Mouse (Mus musculus): Measurements from ENCODE around the gene Klhl42. TPM values are rescaled to one million over a fixed set of nuclear protein-coding genes. Genes with fewer than 3 reads are reported as not detected.

Gene Klhl42
- polyA plus RNA-seq, 1 experiment from 2014 or later, result 7.2 TPM

DNA sequence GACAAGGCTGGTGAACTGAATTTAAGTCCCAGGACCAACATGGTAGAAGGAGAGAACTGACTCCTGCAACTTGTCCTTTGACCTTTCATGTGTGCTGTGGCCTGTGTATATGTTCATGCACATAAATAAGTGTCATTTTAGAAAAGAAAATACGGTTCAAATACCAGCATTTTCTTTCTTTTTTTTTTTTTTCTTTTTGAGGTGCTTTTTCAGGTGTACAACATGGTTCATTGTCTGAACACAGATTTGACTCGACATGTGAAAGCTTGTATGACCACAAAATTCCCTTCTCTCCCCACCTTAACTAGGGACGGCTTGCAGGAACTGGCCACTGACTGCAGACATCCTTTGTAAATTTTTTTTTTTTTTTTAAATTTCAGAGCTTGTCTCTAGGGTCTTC, 5.8 kb downstream of the Klhl42 start:
- no peak overlapping the region for H3K4me2 ChIP-seq (replicated peaks; ENCODE audit: low read depth, low read length)
- WGBS, result 77% methylated on average over 3 of the region's 3 CpGs
- H3K9ac ChIP-seq (ENCODE audit: low read depth, low read length), result no peak overlapping the region
- no peak overlapping the region for H3K4me3 ChIP-seq (ENCODE audit: low read length)
- peaks cover 22% of the 10 kb centered on the region for H3K4me1 ChIP-seq (ENCODE audit: control insufficient read depth, insufficient read depth, low read length)
- H3K27ac ChIP-seq (ENCODE audit: low read depth, low read length), result no peak overlapping the region
- peaks cover 2% of the 10 kb centered on the region; the same call in 1 of the 2 replicates for H3K36me3 ChIP-seq (ENCODE audit: control insufficient read depth, insufficient read depth, low read length)
- H3K9me3 ChIP-seq (ENCODE audit: control insufficient read depth, low read length), result no peaks in the 10 kb centered on the region
- no peaks in the 10 kb centered on the region for H3K27me3 ChIP-seq (ENCODE audit: control insufficient read depth, insufficient read depth, low read length)
- ATAC-seq (ENCODE audit: low FRiP score, low TSS enrichment), result no peak

DNA sequence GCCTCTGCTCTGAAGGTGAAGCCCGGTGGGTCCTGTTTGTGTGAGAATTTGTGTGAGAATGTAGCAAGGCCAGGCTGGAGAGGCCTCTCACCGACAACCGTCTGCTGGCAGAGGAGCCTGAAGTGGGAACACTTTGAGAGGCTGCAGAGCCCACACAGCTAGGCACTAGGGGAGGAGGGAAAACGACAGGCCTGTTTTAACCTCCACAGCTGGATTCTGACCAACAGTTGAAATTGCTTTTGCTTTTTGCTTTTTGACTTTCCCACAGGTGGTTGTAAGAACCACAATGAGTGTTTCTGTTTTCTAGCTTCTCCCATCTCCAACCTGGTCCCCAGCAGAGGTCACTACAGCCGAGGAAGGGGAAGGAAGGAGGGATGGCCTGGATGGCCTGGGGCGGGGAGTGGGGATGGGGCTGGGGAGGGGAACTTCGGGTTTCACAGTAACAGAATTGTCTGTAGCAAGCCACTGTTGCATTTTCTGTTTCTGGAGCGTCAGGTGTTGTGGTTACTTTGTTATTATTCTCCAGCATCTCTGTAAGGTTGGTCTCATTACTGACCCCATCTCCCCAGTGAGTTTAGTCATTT, 6.3 kb downstream of the Klhl42 start:
- Histone ChIP-seq H3K36me3 (ENCODE audit: control insufficient read depth, insufficient read depth, low read length) (peaks cover 7% of the 10 kb centered on the region; the same call in 1 of the 2 replicates), H3K4me1 (ENCODE audit: control insufficient read depth, insufficient read depth, low read length) (peaks cover 17% of the 10 kb centered on the region), H3K4me3 (ENCODE audit: low read length) (no peak overlapping the region), H3K9ac (ENCODE audit: low read depth, low read length) (no peak overlapping the region), H3K27me3 (ENCODE audit: control insufficient read depth, insufficient read depth, low read length) (no peaks in the 10 kb centered on the region), H3K9me3 (ENCODE audit: control insufficient read depth, low read length) (no peaks in the 10 kb centered on the region), H3K27ac (ENCODE audit: low read depth, low read length) (no peak overlapping the region), H3K4me2 (replicated peaks; ENCODE audit: low read depth, low read length) (no peak overlapping the region)
- WGBS, result 63% methylated on average over 8 of the region's 8 CpGs
- no peak for ATAC-seq (ENCODE audit: low FRiP score, low TSS enrichment)

DNA sequence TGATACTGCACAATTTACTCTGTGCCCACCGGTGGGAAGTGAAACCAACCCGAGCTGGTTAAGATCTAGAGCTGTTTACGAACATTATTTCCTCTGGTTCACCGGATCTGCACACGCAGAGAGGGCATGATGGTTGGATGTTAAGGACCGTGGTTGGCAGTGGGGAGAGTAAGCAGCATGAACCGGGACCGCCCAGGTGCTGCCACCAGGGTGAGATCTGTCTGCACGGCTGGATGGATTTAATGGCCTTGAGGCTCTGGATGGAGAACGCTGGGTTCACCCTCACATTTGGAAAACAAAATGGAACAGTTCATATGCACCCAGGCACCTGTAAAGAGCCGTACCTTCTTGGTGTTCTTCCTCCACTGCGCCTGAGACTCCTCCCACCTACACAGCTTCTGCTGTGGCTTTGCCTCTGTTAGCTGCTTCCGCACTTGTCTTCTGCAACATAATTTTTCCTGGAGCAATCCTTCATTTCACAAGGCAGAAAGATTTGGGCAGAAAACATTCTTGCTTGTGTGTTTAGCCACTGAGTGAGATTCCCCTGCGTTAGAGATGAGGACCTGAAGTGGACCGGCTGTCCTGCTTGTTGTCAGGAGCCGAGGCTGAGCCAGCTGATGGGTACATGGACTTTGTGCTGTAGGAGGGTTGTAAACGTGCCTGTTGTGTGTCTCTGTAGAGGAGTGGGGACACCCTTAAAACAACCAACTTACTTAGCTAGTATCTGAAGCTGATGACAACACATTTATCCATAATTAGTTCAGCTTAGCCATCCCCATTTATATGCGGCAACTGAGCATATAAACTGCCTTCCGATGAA, 8.5 kb downstream of the Klhl42 start:
- ATAC-seq (ENCODE audit: low FRiP score, low TSS enrichment), result peak; percentile 74
- 45% methylated on average over 19 of the region's 19 CpGs for WGBS
- peaks cover 14% of the 10 kb centered on the region for H3K4me1 ChIP-seq (ENCODE audit: control insufficient read depth, insufficient read depth, low read length)
- H3K9me3 ChIP-seq (ENCODE audit: control insufficient read depth, low read length), result no peaks in the 10 kb centered on the region
- peak overlapping the region; percentile 23 for H3K4me2 ChIP-seq (replicated peaks; ENCODE audit: low read depth, low read length)
- peaks cover 9% of the 10 kb centered on the region; the same call in 1 of the 2 replicates for H3K36me3 ChIP-seq (ENCODE audit: control insufficient read depth, insufficient read depth, low read length)
- no peak overlapping the region for H3K27ac ChIP-seq (ENCODE audit: low read depth, low read length)
- H3K9ac ChIP-seq (ENCODE audit: low read depth, low read length), result no peak overlapping the region
- no peak overlapping the region for H3K4me3 ChIP-seq (ENCODE audit: low read length)
- H3K27me3 ChIP-seq (ENCODE audit: control insufficient read depth, insufficient read depth, low read length), result no peaks in the 10 kb centered on the region

DNA sequence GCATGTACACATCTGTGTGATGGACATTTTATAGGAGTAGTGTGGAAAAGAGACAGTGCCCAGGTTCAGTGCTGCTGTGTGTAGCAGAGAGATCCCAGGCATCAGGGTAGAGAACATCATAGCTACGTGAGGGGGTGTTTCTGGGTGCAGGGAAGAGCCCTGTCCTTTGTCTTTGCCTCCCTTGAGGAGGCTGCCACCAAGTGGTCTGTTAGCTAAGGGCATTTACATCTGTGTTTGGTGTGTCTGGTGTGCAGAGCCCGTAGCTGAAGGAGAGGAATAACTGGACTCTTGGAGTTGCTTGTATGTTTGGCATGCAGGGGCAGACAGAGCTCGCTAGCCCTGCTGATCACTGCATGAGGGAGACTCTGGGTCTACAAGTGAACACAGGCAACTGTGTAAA, 11.1 kb downstream of the Klhl42 start:
- H3K4me2 ChIP-seq (replicated peaks; ENCODE audit: low read depth, low read length), result no peak overlapping the region
- no peak for ATAC-seq (ENCODE audit: low FRiP score, low TSS enrichment)
- H3K4me3 ChIP-seq (ENCODE audit: low read length), result no peak overlapping the region
- WGBS, result 85% methylated on average over 3 of the region's 3 CpGs
- H3K4me1 ChIP-seq (ENCODE audit: control insufficient read depth, insufficient read depth, low read length), result peaks cover 14% of the 10 kb centered on the region
- peaks cover 11% of the 10 kb centered on the region; the same call in 1 of the 2 replicates for H3K36me3 ChIP-seq (ENCODE audit: control insufficient read depth, insufficient read depth, low read length)
- no peaks in the 10 kb centered on the region for H3K9me3 ChIP-seq (ENCODE audit: control insufficient read depth, low read length)
- no peak overlapping the region for H3K9ac ChIP-seq (ENCODE audit: low read depth, low read length)
- no peak overlapping the region for H3K27ac ChIP-seq (ENCODE audit: low read depth, low read length)
- H3K27me3 ChIP-seq (ENCODE audit: control insufficient read depth, insufficient read depth, low read length), result no peaks in the 10 kb centered on the region

DNA sequence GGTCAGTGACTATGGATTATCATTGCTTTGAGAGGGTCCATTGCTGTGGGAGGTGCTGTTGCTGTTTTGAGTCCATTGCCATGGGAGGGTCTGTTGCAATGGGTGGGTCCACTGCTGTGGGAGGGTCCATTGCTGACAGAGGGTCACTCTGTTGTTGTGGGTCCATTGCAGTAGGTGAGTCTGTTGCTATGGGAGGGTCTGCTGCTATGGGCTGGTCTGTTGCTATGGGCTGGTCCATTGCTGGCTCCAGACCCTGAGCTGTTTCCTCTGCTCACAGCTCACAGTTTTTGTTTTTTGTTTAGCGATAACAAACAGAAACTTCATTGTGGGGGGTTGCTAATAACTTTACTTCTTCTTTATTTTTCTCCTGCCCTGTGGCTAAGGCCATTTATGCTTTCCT, 14.3 kb downstream of the Klhl42 start:
- Histone ChIP-seq H3K27me3 (ENCODE audit: control insufficient read depth, insufficient read depth, low read length) (no peaks in the 10 kb centered on the region), H3K4me1 (ENCODE audit: control insufficient read depth, insufficient read depth, low read length) (no peaks in the 10 kb centered on the region), H3K4me3 (ENCODE audit: low read length) (no peak overlapping the region), H3K9ac (ENCODE audit: low read depth, low read length) (no peak overlapping the region), H3K9me3 (ENCODE audit: control insufficient read depth, low read length) (no peaks in the 10 kb centered on the region), H3K36me3 (ENCODE audit: control insufficient read depth, insufficient read depth, low read length) (peaks cover 34% of the 10 kb centered on the region), H3K4me2 (replicated peaks; ENCODE audit: low read depth, low read length) (no peak overlapping the region), H3K27ac (ENCODE audit: low read depth, low read length) (no peak overlapping the region)
- 100% methylated on average over 1 of the region's 1 CpGs for WGBS
- ATAC-seq (ENCODE audit: low FRiP score, low TSS enrichment), result no peak

DNA sequence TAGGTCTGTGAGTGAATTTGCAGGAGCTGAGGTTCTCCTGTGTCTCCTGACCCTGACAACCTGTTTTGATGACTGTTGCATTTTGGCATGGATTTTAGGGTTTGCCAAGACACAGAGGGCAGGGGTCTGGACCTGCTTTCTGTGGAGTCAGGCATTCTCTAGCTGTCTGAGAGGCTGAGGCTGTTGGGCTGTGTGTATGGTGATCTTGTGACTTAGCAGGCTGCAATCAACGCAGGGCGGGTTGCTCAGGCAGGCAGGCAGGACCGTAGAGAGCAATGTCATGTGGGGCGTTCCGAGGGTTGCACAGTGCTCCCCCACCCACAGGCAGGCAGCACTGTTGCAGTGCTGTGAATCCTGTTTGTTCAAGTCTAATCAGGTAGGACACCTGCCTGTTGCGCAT, 15.5 kb downstream of the Klhl42 start:
- H3K4me3 ChIP-seq (ENCODE audit: low read length), result no peak overlapping the region
- no peak for ATAC-seq (ENCODE audit: low FRiP score, low TSS enrichment)
- H3K36me3 ChIP-seq (ENCODE audit: control insufficient read depth, insufficient read depth, low read length), result peaks cover 34% of the 10 kb centered on the region

DNA sequence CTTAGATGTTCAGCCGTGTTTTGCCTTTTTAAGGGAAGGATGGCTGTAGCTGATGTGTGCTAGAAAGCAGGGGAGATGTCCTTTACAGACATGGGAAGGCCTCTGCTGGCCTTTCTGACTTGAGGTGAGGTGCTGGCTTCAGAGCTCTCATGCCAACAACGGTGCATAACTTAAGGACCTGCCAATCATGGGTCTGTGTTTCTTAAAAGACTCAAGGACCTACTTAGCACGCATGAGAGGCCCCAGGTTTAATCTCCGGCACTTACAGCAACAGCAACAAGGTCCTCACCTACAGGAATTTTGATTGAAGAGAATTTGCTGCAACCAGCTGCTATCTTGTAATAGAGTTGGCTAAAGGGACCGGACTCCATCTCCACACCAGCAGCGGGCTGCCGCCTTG, 18.1 kb downstream of the Klhl42 start:
- 87% methylated on average over 7 of the region's 7 CpGs for WGBS
- H3K4me3 ChIP-seq (ENCODE audit: low read length), result no peak overlapping the region

More for the DNA sequence above, 15.5 kb downstream of the Klhl42 start:
- Histone ChIP-seq H3K4me2 (replicated peaks; ENCODE audit: low read depth, low read length) (no peak overlapping the region), H3K27ac (ENCODE audit: low read depth, low read length) (no peak overlapping the region), H3K9me3 (ENCODE audit: control insufficient read depth, low read length) (no peaks in the 10 kb centered on the region), H3K27me3 (ENCODE audit: control insufficient read depth, insufficient read depth, low read length) (no peaks in the 10 kb centered on the region), H3K4me1 (ENCODE audit: control insufficient read depth, insufficient read depth, low read length) (no peaks in the 10 kb centered on the region), H3K9ac (ENCODE audit: low read depth, low read length) (no peak overlapping the region)
- WGBS, result 90% methylated on average over 6 of the region's 6 CpGs

DNA sequence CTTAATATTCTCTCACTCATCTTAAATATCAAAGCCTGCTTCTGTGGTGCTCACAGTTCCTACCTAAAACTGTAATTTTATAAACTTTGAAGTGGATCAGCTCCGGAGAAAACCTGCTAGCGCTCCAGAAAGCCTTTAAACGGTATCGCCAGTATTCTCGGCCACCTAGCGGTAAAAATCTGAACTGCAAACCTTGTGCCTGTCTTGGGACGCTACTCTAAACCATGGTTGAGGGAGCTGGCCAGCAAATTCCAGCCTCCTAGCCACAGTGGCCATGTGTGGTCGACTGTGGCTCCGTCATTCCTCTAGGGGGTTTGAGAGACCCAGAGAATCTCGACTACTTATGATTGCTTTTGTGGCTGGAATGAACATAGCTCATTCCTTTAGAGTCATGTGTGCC, 25.4 kb downstream of the Klhl42 start:
- Histone ChIP-seq H3K4me1 (ENCODE audit: control insufficient read depth, insufficient read depth, low read length) (no peaks in the 10 kb centered on the region), H3K4me3 (ENCODE audit: low read length) (no peak overlapping the region), H3K27me3 (ENCODE audit: control insufficient read depth, insufficient read depth, low read length) (no peaks in the 10 kb centered on the region), H3K27ac (ENCODE audit: low read depth, low read length) (no peak overlapping the region), H3K9ac (ENCODE audit: low read depth, low read length) (no peak overlapping the region), H3K4me2 (replicated peaks; ENCODE audit: low read depth, low read length) (no peak overlapping the region), H3K36me3 (ENCODE audit: control insufficient read depth, insufficient read depth, low read length) (0 out of 2 replicates have a peak, but pooled peaks cover 4% of the 10 kb centered on the region), H3K9me3 (ENCODE audit: control insufficient read depth, low read length) (no peaks in the 10 kb centered on the region)
- peak; percentile 60; the same call in 1 of the 2 replicates for ATAC-seq (ENCODE audit: low FRiP score, low TSS enrichment)
- WGBS, result 8% methylated on average over 10 of the region's 10 CpGs

More for the DNA sequence above, 18.1 kb downstream of the Klhl42 start:
- H3K27me3 ChIP-seq (ENCODE audit: control insufficient read depth, insufficient read depth, low read length), result no peaks in the 10 kb centered on the region
- H3K36me3 ChIP-seq (ENCODE audit: control insufficient read depth, insufficient read depth, low read length), result peaks cover 29% of the 10 kb centered on the region
- H3K9me3 ChIP-seq (ENCODE audit: control insufficient read depth, low read length), result no peaks in the 10 kb centered on the region
- H3K27ac ChIP-seq (ENCODE audit: low read depth, low read length), result no peak overlapping the region
- no peak overlapping the region for H3K4me2 ChIP-seq (replicated peaks; ENCODE audit: low read depth, low read length)
- ATAC-seq (ENCODE audit: low FRiP score, low TSS enrichment), result no peak
- no peak overlapping the region for H3K9ac ChIP-seq (ENCODE audit: low read depth, low read length)
- no peaks in the 10 kb centered on the region for H3K4me1 ChIP-seq (ENCODE audit: control insufficient read depth, insufficient read depth, low read length)

DNA sequence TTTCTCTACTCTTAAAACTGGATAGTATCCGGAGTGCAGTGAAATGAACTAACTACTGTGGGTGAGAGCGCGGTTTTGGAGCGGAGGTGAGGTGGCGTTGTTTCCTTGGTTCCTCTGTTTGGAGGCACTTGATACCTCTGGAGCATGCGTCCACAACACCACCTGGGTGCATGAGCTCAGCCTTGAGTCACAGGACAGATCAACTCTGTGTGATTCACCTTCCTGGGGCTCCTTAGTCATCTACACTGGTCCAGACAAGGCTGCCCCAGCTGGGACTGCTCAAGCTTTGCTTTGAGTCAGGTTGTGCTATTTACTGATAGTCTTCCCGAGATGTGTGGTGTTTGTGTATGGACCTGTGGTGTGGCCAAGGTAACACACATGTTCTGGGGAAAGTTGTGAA, 26.6 kb downstream of the Klhl42 start:
- ATAC-seq (ENCODE audit: low FRiP score, low TSS enrichment), result no peak
- Histone ChIP-seq H3K36me3 (ENCODE audit: control insufficient read depth, insufficient read depth, low read length) (no peaks in the 10 kb centered on the region), H3K9ac (ENCODE audit: low read depth, low read length) (no peak overlapping the region), H3K4me1 (ENCODE audit: control insufficient read depth, insufficient read depth, low read length) (no peaks in the 10 kb centered on the region), H3K4me2 (replicated peaks; ENCODE audit: low read depth, low read length) (no peak overlapping the region), H3K27ac (ENCODE audit: low read depth, low read length) (no peak overlapping the region), H3K27me3 (ENCODE audit: control insufficient read depth, insufficient read depth, low read length) (no peaks in the 10 kb centered on the region), H3K4me3 (ENCODE audit: low read length) (no peak overlapping the region), H3K9me3 (ENCODE audit: control insufficient read depth, low read length) (no peaks in the 10 kb centered on the region)
- WGBS, result 89% methylated on average over 7 of the region's 7 CpGs

Measured in kidney, embryonic 14.5 days (tissue).